Mouse (Mus musculus): ENCODE data around the gene Steap3. TPM values are rescaled to one million over a fixed set of nuclear protein-coding genes. Genes with fewer than 3 reads are reported as not detected.

Gene Steap3
- total and polyA plus RNA-seq, 2 experiments from 2014 or later = 4.8 to 7.8 TPM

DNA sequence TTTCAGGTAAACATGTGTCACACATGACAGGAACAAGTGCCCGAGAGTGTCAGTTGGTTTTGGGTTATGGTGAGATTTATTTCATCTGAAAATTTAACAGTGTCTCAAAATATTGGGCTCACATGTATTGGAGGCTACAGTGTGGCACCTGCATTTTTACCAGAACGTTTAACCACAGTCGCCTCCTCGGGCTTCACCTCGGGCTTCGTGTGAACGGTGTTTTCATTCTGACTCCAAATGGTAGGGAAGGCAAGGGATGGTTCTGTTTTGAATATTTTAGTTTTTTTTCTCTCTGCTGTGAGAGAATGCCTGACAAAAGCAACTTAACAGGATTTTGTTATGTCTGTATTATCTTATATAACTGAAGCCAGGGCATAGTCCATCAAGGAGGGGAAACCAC, 103.8 kb downstream of the Steap3 start:
- ATAC-seq (no peak), DNase-seq (ENCODE audit: low spot score) (no peak)
- TF ChIP-seq CTCF (IDR thresholded peaks at IDR 0.05; ENCODE audit: low read depth) = no peak
- Histone ChIP-seq H3K27me3 (ENCODE audit: insufficient read depth, low read length) (no peaks in the 10 kb centered on the region), H3K36me3 (ENCODE audit: insufficient read depth, low read length) (no peaks in the 10 kb centered on the region), H3K4me2 (ENCODE audit: low read depth, low read length) (no peak overlapping the region), H3K4me3 (ENCODE audit: low read length) (no peak overlapping the region), H3K4me1 (ENCODE audit: insufficient read depth, low read length) (no peaks in the 10 kb centered on the region), H3K9ac (replicated peaks; ENCODE audit: low read length) (no peak overlapping the region), H3K9me3 (ENCODE audit: low read length) (no peaks in the 10 kb centered on the region), H3K27ac (no peak overlapping the region)
- 89% methylated on average over 7 of the region's 7 CpGs for WGBS

DNA sequence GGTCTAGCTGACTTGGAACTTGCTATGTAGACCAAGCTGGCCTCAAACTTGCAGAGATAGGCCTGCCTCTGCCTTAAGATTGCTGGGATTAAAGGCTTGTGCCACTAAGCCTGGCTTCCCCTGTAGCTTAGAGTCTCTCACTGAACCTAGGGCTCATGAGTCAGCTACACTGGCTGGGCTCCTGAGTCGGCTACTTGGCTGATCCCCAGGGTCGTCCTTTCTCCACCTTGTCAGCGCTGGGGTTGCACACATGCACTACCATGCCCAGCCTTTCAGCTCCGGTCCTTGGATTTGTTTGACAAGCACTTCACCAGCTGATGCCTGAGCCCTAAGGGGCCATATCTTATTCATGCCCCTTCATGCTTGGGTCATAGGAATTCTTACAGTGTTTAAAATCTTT, 104.5 kb downstream of the Steap3 start:
- H3K36me3 ChIP-seq (ENCODE audit: insufficient read depth, low read length) = no peaks in the 10 kb centered on the region
- no peak overlapping the region for H3K4me3 ChIP-seq (ENCODE audit: low read length)
- no peaks in the 10 kb centered on the region for H3K4me1 ChIP-seq (ENCODE audit: insufficient read depth, low read length)
- no peak overlapping the region for H3K27ac ChIP-seq
- no peaks in the 10 kb centered on the region for H3K27me3 ChIP-seq (ENCODE audit: insufficient read depth, low read length)
- H3K9ac ChIP-seq (replicated peaks; ENCODE audit: low read length) = no peak overlapping the region
- no peak overlapping the region for H3K4me2 ChIP-seq (ENCODE audit: low read depth, low read length)
- ATAC-seq = no peak
- no peak for DNase-seq (ENCODE audit: low spot score)
- 71% methylated on average over 4 of the region's 4 CpGs for WGBS
- no peak for TF ChIP-seq CTCF (IDR thresholded peaks at IDR 0.05; ENCODE audit: low read depth)
- no peaks in the 10 kb centered on the region for H3K9me3 ChIP-seq (ENCODE audit: low read length)

DNA sequence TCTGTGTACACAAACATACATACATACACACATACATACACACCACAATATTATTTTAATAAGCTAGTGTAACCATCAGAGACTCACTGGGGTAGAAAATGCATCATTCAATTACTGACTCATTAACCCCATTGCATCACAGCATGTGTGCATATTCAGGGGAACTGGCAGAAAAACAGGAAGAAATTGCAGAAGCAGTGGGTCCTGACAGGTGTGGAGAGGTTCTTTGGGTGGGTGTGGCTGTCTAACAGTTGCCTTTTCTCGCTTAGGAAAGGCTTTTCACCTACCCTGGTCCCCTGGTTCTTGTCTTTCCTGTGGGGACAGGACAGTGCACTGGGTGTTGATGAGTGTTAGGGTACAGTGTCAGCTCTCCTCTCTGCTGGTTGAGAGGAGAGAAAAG, 109.9 kb downstream of the Steap3 start:
- no peak for TF ChIP-seq CTCF (IDR thresholded peaks at IDR 0.05; ENCODE audit: low read depth)
- WGBS = 57% methylated on average over 1 of the region's 1 CpGs
- no peaks in the 10 kb centered on the region for H3K4me1 ChIP-seq (ENCODE audit: insufficient read depth, low read length)

DNA sequence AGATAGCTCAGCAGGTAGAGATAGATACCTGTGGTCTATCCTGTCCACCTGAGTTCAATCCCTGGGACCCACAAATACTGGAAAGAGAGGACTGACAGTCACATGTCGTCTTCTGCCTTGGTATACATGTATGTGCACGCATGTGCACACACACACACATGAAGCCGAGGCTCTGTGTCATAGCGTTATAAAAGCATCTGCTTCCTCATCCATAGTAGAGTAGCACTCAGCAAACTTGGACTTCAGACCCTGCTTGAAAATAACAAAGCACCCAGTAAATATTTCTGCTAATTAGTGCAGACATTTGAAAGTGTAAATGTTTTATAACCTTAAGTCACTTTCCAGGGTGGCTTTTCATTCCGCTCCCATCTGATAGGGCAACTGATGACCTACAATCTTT, 111.0 kb downstream of the Steap3 start:
- no peak overlapping the region for H3K4me3 ChIP-seq (ENCODE audit: low read length)
- no peak for TF ChIP-seq CTCF (IDR thresholded peaks at IDR 0.05; ENCODE audit: low read depth)
- H3K4me1 ChIP-seq (ENCODE audit: insufficient read depth, low read length) = no peaks in the 10 kb centered on the region
- 92% methylated on average over 5 of the region's 5 CpGs for WGBS
- no peaks in the 10 kb centered on the region for H3K36me3 ChIP-seq (ENCODE audit: insufficient read depth, low read length)
- H3K27me3 ChIP-seq (ENCODE audit: insufficient read depth, low read length) = no peaks in the 10 kb centered on the region
- no peaks in the 10 kb centered on the region for H3K9me3 ChIP-seq (ENCODE audit: low read length)
- no peak overlapping the region for H3K9ac ChIP-seq (replicated peaks; ENCODE audit: low read length)
- DNase-seq (ENCODE audit: low spot score) = no peak
- H3K27ac ChIP-seq = no peak overlapping the region
- no peak overlapping the region for H3K4me2 ChIP-seq (ENCODE audit: low read depth, low read length)
- no peak for ATAC-seq

More for the DNA sequence above, 109.9 kb downstream of the Steap3 start:
- ATAC-seq (no peak), DNase-seq (ENCODE audit: low spot score) (no peak)
- Histone ChIP-seq H3K4me3 (ENCODE audit: low read length) (no peak overlapping the region), H3K27me3 (ENCODE audit: insufficient read depth, low read length) (no peaks in the 10 kb centered on the region), H3K27ac (no peak overlapping the region), H3K36me3 (ENCODE audit: insufficient read depth, low read length) (no peaks in the 10 kb centered on the region), H3K9me3 (ENCODE audit: low read length) (no peaks in the 10 kb centered on the region), H3K9ac (replicated peaks; ENCODE audit: low read length) (no peak overlapping the region), H3K4me2 (ENCODE audit: low read depth, low read length) (no peak overlapping the region)

DNA sequence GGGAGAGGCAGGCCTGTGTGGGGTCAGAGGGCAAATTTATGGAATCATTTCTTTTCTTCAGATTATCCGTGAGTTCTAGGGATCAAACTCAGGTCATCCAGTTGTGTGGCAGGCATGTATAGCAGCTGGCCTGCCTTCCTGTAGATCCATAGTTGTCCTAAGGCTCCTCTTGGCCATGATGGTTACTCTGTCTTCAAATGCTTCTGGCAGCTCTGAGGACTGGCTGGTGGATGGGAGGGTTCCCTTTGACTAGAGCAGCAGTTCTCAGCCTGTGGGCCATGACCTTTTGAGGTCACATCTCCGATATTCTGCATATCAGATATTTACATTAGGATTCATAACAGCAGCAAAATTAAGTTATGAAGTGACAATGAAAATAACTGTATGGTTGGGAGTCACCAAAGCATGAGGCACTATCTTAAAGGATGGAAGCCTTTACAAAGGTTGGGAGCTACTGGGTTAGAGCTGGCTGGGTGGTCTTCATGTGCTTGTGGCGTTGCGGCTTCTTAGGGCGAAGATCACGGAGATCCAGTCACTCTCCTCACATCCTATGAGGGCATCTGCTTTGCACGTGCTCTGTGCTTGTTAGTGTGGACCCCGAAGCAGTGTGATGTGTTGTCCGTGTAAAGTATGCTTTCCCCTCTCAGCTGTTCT, 113.9 kb downstream of the Steap3 start:
- no peak for TF ChIP-seq CTCF (IDR thresholded peaks at IDR 0.05; ENCODE audit: low read depth)
- ATAC-seq (no peak), DNase-seq (ENCODE audit: low spot score) (no peak)
- H3K36me3 ChIP-seq (ENCODE audit: insufficient read depth, low read length) = no peaks in the 10 kb centered on the region
- H3K4me3 ChIP-seq (ENCODE audit: low read length) = no peak overlapping the region
- no peak overlapping the region for H3K9ac ChIP-seq (replicated peaks; ENCODE audit: low read length)
- 93% methylated on average over 9 of the region's 9 CpGs for WGBS
- no peaks in the 10 kb centered on the region for H3K27me3 ChIP-seq (ENCODE audit: insufficient read depth, low read length)
- no peak overlapping the region for H3K4me2 ChIP-seq (ENCODE audit: low read depth, low read length)
- no peak overlapping the region for H3K27ac ChIP-seq
- no peaks in the 10 kb centered on the region for H3K4me1 ChIP-seq (ENCODE audit: insufficient read depth, low read length)
- no peaks in the 10 kb centered on the region for H3K9me3 ChIP-seq (ENCODE audit: low read length)

DNA sequence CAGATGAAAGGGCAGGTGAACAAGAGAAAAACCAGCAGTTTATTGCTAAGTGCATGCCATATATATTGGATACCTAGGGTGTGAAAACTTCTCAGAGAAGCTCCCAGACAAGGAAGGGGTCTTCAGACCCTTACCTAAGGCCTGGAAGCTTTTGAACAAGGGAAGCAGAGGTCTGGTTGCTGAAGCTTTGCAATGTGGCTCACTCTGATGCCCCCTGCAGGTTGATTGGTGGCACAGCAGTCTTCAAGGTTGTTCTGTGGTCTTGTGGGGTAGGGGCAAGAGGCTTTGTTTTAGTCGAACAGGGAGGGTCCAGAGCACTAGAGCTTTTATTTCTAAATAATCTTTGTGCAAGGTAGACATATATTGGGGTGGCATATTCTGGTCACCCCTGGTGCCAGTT, 117.2 kb downstream of the Steap3 start:
- peak; percentile 78 for TF ChIP-seq CTCF (IDR thresholded peaks at IDR 0.05; ENCODE audit: low read depth)

DNA sequence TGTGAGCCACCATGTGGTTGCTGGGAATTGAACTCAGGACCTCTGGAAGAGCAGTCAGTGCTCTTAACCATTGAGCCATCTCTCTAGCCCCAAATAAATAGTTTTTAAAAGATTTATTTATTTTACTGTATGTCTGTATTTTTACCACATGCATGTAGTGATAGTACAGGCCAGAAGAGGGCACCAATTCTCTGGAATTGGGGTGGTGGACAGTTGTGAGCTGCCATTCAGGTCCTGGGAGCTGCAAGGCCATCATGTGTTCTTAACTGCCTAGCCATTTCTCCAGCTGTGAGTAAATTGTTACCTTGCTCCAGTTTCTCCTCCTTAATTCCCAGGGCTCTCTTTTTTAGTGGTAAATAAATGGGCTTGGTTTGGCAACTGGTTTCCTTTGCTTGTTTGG, 118.3 kb downstream of the Steap3 start:
- Histone ChIP-seq H3K9ac (replicated peaks; ENCODE audit: low read length) (no peak overlapping the region), H3K4me2 (ENCODE audit: low read depth, low read length) (no peak overlapping the region), H3K27me3 (ENCODE audit: insufficient read depth, low read length) (no peaks in the 10 kb centered on the region), H3K36me3 (ENCODE audit: insufficient read depth, low read length) (no peaks in the 10 kb centered on the region), H3K4me3 (ENCODE audit: low read length) (no peak overlapping the region), H3K27ac (no peak overlapping the region), H3K9me3 (ENCODE audit: low read length) (no peaks in the 10 kb centered on the region), H3K4me1 (ENCODE audit: insufficient read depth, low read length) (no peaks in the 10 kb centered on the region)
- DNase-seq (ENCODE audit: low spot score) (peak; percentile 54), ATAC-seq (no peak)
- TF ChIP-seq CTCF (IDR thresholded peaks at IDR 0.05; ENCODE audit: low read depth) = peak; percentile 69

More for the DNA sequence above, 117.2 kb downstream of the Steap3 start:
- no peak overlapping the region for H3K27ac ChIP-seq
- no peak overlapping the region for H3K9ac ChIP-seq (replicated peaks; ENCODE audit: low read length)
- ATAC-seq (no peak), DNase-seq (ENCODE audit: low spot score) (peak; percentile 56)
- no peaks in the 10 kb centered on the region for H3K4me1 ChIP-seq (ENCODE audit: insufficient read depth, low read length)
- H3K9me3 ChIP-seq (ENCODE audit: low read length) = no peaks in the 10 kb centered on the region
- 15% methylated on average over 1 of the region's 1 CpGs for WGBS
- H3K4me2 ChIP-seq (ENCODE audit: low read depth, low read length) = no peak overlapping the region
- H3K27me3 ChIP-seq (ENCODE audit: insufficient read depth, low read length) = no peaks in the 10 kb centered on the region
- no peaks in the 10 kb centered on the region for H3K36me3 ChIP-seq (ENCODE audit: insufficient read depth, low read length)
- H3K4me3 ChIP-seq (ENCODE audit: low read length) = no peak overlapping the region
